ENCODE assay signal across 23 mouse cellular contexts in genomic region chr5:129387301-129387700, GRCm38 (mm10).
DNase-seq lines count a peak whose midpoint lies in the region; ATAC-seq and TF ChIP-seq lines count a peak whose summit lies in the region.
"Had no signal": no experiment of that assay in that cellular context is flagged by ENCODE, and none has a peak within 500 bp of the region (broad histone marks: within the 10 kb centered on the region; RNA-seq: fewer than 3 reads in every experiment).

No protein-coding gene starts in this region.

- H3K4me3 ChIP-seq in forebrain, embryonic 15.5 days, result no peak overlapping the region
- H3K4me3 ChIP-seq in forebrain, embryonic 13.5 days, result no peak overlapping the region
- no peak overlapping the region for H3K4me3 ChIP-seq in layer of hippocampus, adult 2 months
- no peak overlapping the region for H3K4me3 ChIP-seq in ES-E14 (ENCODE audit: insufficient read depth in 1 of 2, low read depth in 1 of 2, low read length in 2 of 2, poor library complexity in 1 of 2, severe bottlenecking in 1 of 2)
- H3K4me3 ChIP-seq: embryonic facial prominence, embryonic 10.5 days; embryonic facial prominence, embryonic 13.5 days; erythroblast, embryonic 14.5 days; gastrocnemius, adult 2 months; hindbrain, embryonic 12.5 days; hindbrain, embryonic 15.5 days had no signal

- no peak overlapping the region for H3K4me2 ChIP-seq in forebrain, embryonic 15.5 days (replicated peaks)
- H3K4me2 ChIP-seq in forebrain, embryonic 13.5 days, result no peak overlapping the region
- H3K4me2 ChIP-seq: embryonic facial prominence, embryonic 13.5 days; heart, embryonic 11.5 days; hindbrain, embryonic 12.5 days; hindbrain, embryonic 15.5 days had no signal

- WGBS in forebrain, embryonic 15.5 days, result 69% methylated on average over 3 of the region's 3 CpGs
- 78% methylated on average over 3 of the region's 3 CpGs for WGBS in forebrain, embryonic 13.5 days

- intact Hi-C loops in left cerebral cortex, postnatal 10 days (cut with DNase I), result loop anchor here (5.0 kb wide), 1 partner anchor 195 kb away; the partner anchor contains the start of gene Mmp17

- H3K27me3 ChIP-seq in forebrain, embryonic 15.5 days, result no peaks in the 10 kb centered on the region
- no peaks in the 10 kb centered on the region for H3K27me3 ChIP-seq in forebrain, embryonic 13.5 days
- H3K27me3 ChIP-seq: hindbrain, embryonic 15.5 days had no signal

- no peak overlapping the region for H3K9ac ChIP-seq in forebrain, embryonic 15.5 days (replicated peaks)
- H3K9ac ChIP-seq in forebrain, embryonic 13.5 days, result no peak overlapping the region
- H3K9ac ChIP-seq in ES-E14 (ENCODE audit: insufficient read depth, low read depth, low read length, poor library complexity, severe bottlenecking), result no peak overlapping the region
- H3K9ac ChIP-seq: embryonic facial prominence, embryonic 13.5 days; hindbrain, embryonic 12.5 days; hindbrain, embryonic 15.5 days had no signal

- ATAC-seq in forebrain, embryonic 15.5 days (replicated peaks), result no peak
- no peak for ATAC-seq in forebrain, embryonic 13.5 days

- in situ Hi-C loops in ES-E14 (cut with MboI; ENCODE audit: low sequenced_read_pairs in 2 of 2, unreplicated experiment in 2 of 2), result no loop called here

- H3K36me3 ChIP-seq in forebrain, embryonic 15.5 days, result no peaks in the 10 kb centered on the region
- no peaks in the 10 kb centered on the region for H3K36me3 ChIP-seq in forebrain, embryonic 13.5 days (ENCODE audit: poor library complexity, severe bottlenecking)
- H3K36me3 ChIP-seq in ES-E14 (ENCODE audit: control insufficient read depth, insufficient read depth, low read length, poor library complexity, severe bottlenecking), result no peaks in the 10 kb centered on the region
- H3K36me3 ChIP-seq: embryonic facial prominence, embryonic 10.5 days; embryonic facial prominence, embryonic 13.5 days; hindbrain, embryonic 12.5 days; hindbrain, embryonic 15.5 days had no signal

- H3K4me1 ChIP-seq in forebrain, embryonic 15.5 days, result peaks cover 12% of the 10 kb centered on the region
- H3K4me1 ChIP-seq in forebrain, embryonic 13.5 days, result no peaks in the 10 kb centered on the region
- H3K4me1 ChIP-seq in ES-E14 (ENCODE audit: control insufficient read depth in 2 of 2, insufficient read depth in 2 of 2, low read length in 2 of 2, poor library complexity in 1 of 2), result peaks cover 3 to 19% of the 10 kb centered on the region in 2 experiments

- no peaks in the 10 kb centered on the region for H3K9me3 ChIP-seq in forebrain, embryonic 15.5 days
- H3K9me3 ChIP-seq in forebrain, embryonic 13.5 days (replicated peaks), result no peaks in the 10 kb centered on the region
- H3K9me3 ChIP-seq in ES-E14 (ENCODE audit: control insufficient read depth, insufficient read depth, low read depth, low read length), result no peaks in the 10 kb centered on the region
- H3K9me3 ChIP-seq: embryonic facial prominence, embryonic 10.5 days; embryonic facial prominence, embryonic 13.5 days; hindbrain, embryonic 12.5 days; hindbrain, embryonic 15.5 days had no signal

- TF ChIP-seq CTCF in layer of hippocampus, adult 2 months (conservative IDR thresholded peaks at IDR 0.05), result no peak

- DNase-seq in layer of hippocampus, adult 2 months (ENCODE audit: low spot score in 2 of 2), result no peak
- DNase-seq in layer of hippocampus, adult 11-12 months (ENCODE audit: low spot score), result no peak
- peak; percentile 42 for DNase-seq in ES-E14 (ENCODE audit: low read depth, low spot score)
- no peak for DNase-seq in left cerebral cortex, postnatal 10 days (ENCODE audit: extremely low spot score in 1 of 2, low spot score in 2 of 2)
- no peak for DNase-seq in retina, embryonic 14.5 days (ENCODE audit: low spot score)
- DNase-seq: adrenal gland, adult 8-10 months; adrenal gland, postnatal 25 days; B cell, adult 2 months; cerebellum, adult 8-10 months; cerebellum, postnatal 10 days; cerebellum, postnatal 36 days; embryo, embryonic 11 days; gastrocnemius, adult 2 months; gastrocnemius, postnatal 14 days; heart, adult 11 months had no signal

- 0 out of 2 replicates have a peak overlapping the region, but pooled peaks have one; percentile 40 for H3K27ac ChIP-seq in forebrain, embryonic 15.5 days (replicated peaks)
- H3K27ac ChIP-seq in forebrain, embryonic 13.5 days, result no peak overlapping the region
- H3K27ac ChIP-seq in layer of hippocampus, adult 2 months, result 0 out of 2 replicates have a peak overlapping the region, but pooled peaks have one; percentile 39
- H3K27ac ChIP-seq in ES-E14 (ENCODE audit: insufficient read depth, low read depth, low read length, poor library complexity, severe bottlenecking), result no peak overlapping the region
- H3K27ac ChIP-seq: embryonic facial prominence, embryonic 10.5 days; embryonic facial prominence, embryonic 13.5 days; gastrocnemius, adult 2 months; hindbrain, embryonic 12.5 days; hindbrain, embryonic 15.5 days had no signal

TF ChIP-seq in ES-E14, 5 proteins besides CTCF, POLR2A, EP300 and RAD21:
- TF ChIP-seq CHD2 (IDR thresholded peaks at IDR 0.05; ENCODE audit: low read depth, low read length), result no peak
- no peak for TF ChIP-seq MAFK (IDR thresholded peaks at IDR 0.05; ENCODE audit: insufficient read depth, low read depth, low read length)
- TF ChIP-seq HCFC1 (IDR thresholded peaks at IDR 0.05; ENCODE audit: borderline replicate concordance, insufficient read depth, low read length), result no peak
- TF ChIP-seq ZNF384 (IDR thresholded peaks at IDR 0.05; ENCODE audit: low read depth, low read length), result no peak
- no peak for TF ChIP-seq ZC3H11A (IDR thresholded peaks at IDR 0.05; ENCODE audit: borderline replicate concordance, low read depth, low read length)

Comparison
In these comparisons a context has a peak if more than half of its experiments do, and no peak if none do; other contexts are left out.
1. H3K27ac ChIP-seq: peak in forebrain, embryonic 15.5 days (single experiment) and layer of hippocampus, adult 2 months (single experiment); none in forebrain, embryonic 13.5 days (single experiment) and ES-E14 (single experiment).